Mouse (Mus musculus) ES-Bruce4 (cell line): ENCODE measurements around the gene Synpo2. TPM values are rescaled to one million over a fixed set of nuclear protein-coding genes. Genes with fewer than 3 reads are reported as not detected.
A peak's percentile ranks its signal among the peaks of the same experiment; 100 is the strongest.
"Not testable (repeated sequence)": the region's sequence is repeated elsewhere in the genome, so short reads cannot be mapped to it uniquely, and the experiment has no call there.

ENCODE experiments used
- H3K27ac ChIP-seq: 2 replicates; pipeline ENCODE4 v1.5.1; 2012; ENCODE audit warnings: low read length, inconsistent platforms; ENCODE audit not compliant: insufficient read depth
- H3K27me3 ChIP-seq: 2 replicates; pipeline ENCODE4 v1.6.1; 2012; ENCODE audit warnings: mild to moderate bottlenecking, low read length, inconsistent platforms; ENCODE audit not compliant: control insufficient read depth, poor library complexity, insufficient read depth, severe bottlenecking
- H3K36me3 ChIP-seq: 2 replicates; pipeline ENCODE4 v1.6.1; 2012; ENCODE audit warnings: inconsistent platforms, mild to moderate bottlenecking, low read length, moderate library complexity; ENCODE audit not compliant: control insufficient read depth, poor library complexity, insufficient read depth, severe bottlenecking
- H3K4me1 ChIP-seq: one replicate; pipeline ENCODE4 v1.8.1; 2011; ENCODE audit warnings: low read length; ENCODE audit not compliant: control insufficient read depth, insufficient read depth
- H3K4me3 ChIP-seq: 2 replicates; pipeline ENCODE4 v1.5.1; 2011; ENCODE audit warnings: low read depth, mild to moderate bottlenecking, low read length
- H3K9ac ChIP-seq: 2 replicates; pipeline ENCODE4 v1.6.1; 2012; ENCODE audit warnings: low read depth, mild to moderate bottlenecking, inconsistent platforms; ENCODE audit not compliant: poor library complexity, severe bottlenecking
- H3K9me3 ChIP-seq: replicated peaks from 2 replicates; pipeline ENCODE4 v1.6.1; 2012; ENCODE audit warnings: mild to moderate bottlenecking, low read length, inconsistent platforms; ENCODE audit not compliant: control insufficient read depth, poor library complexity, insufficient read depth, severe bottlenecking
- CTCF ChIP-seq: IDR thresholded peaks from one replicate; pipeline ENCODE4 v1.8.1; 2011; ENCODE audit warnings: low read depth, low read length
- EP300 ChIP-seq: IDR thresholded peaks from 2 replicates; pipeline ENCODE4 v1.6.1; 2011; ENCODE audit warnings: low read depth, low read length; ENCODE audit not compliant: insufficient read depth
- POLR2A ChIP-seq: IDR thresholded peaks from one replicate; pipeline ENCODE4 v1.8.1; 2011; ENCODE audit warnings: low read length; ENCODE audit not compliant: insufficient read depth
- polyA plus RNA-seq: library from polyadenylated mRNA; stranded (reverse); fragments of >200 nt; gene quantifications from 2 replicates; pipeline ENCODE4 v1.2.4, GENCODE M21; 2011; ENCODE audit warnings: low read depth; ENCODE audit not compliant: missing spikeins, insufficient read depth, insufficient read length

Synpo2 gene
- polyA plus RNA-seq, 1 experiment, result 1.8 TPM

DNA sequence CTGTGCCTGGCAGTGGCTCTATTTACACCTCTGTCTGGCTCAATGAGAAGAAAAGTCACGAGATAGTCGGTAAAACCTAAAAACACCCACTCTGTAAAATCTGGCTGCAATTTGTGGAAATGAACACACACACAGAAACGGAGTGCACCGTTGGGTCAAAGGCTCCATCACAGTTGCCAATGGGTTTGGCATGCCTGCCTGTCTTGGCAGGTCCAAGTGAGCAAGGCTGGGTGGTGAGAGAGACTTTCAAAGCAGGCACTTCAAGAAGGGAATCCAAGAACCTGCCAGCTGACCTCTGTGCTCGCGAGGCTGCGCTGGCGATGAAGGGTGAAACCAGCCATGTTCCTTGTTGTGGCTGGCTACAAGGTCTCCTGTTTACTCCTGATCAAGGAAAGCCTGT, 107.2 kb downstream of the Synpo2 start:
- H3K9me3 ChIP-seq, result no peaks in the 10 kb centered on the region
- H3K4me3 ChIP-seq, result no peak overlapping the region
- no peak for TF ChIP-seq CTCF
- no peak for TF ChIP-seq POLR2A
- no peak for TF ChIP-seq EP300
- H3K4me1 ChIP-seq, result no peaks in the 10 kb centered on the region
- H3K36me3 ChIP-seq, result no peaks in the 10 kb centered on the region
- H3K9ac ChIP-seq, result no peak overlapping the region
- no peaks in the 10 kb centered on the region for H3K27me3 ChIP-seq
- H3K27ac ChIP-seq, result no peak overlapping the region

DNA sequence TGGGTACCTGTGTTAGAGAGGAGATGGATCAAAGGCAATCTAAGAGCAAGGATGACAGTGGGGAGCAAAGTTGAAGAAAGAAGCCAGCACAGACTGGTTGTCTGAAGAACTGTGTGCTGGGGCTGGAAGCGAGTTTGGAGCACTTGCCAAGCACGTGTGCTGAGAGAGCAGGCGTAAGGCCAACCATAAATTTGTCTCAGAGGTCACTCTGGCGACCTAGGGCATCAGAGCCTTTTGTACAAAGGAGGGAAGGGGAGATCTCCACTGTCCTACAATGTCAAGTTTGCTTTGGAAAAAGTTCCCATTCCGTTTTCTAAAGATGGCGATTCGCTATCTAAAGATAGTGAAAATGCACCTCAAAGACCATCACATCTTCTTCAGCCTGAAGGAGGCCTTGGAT, 107.9 kb downstream of the Synpo2 start:
- Histone ChIP-seq H3K36me3 (no peaks in the 10 kb centered on the region), H3K27me3 (no peaks in the 10 kb centered on the region), H3K4me1 (no peaks in the 10 kb centered on the region), H3K27ac (no peak overlapping the region), H3K9ac (no peak overlapping the region), H3K9me3 (no peaks in the 10 kb centered on the region), H3K4me3 (no peak overlapping the region)
- TF ChIP-seq POLR2A (no peak), EP300 (no peak), CTCF (no peak)

DNA sequence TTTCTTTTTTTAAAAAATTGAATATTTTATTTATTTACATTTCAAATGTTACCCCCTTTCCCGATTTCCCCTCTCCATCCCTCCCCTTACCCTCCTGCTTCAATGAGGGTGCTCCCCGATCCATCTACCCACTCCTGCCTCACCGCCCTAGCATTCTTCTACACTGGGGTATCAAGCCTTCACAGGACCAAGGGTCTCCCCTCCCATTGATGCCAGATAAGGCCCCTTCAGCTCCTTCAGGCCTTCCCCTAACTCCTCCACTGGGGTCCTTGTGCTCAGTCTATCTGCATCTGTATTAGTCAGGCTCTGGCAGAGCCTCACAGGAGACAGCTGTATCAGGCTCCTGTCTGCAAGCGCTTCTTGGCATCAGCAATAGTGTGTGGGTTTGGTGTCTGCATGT, 109.2 kb downstream of the Synpo2 start:
- H3K9me3 ChIP-seq, H3K27me3 ChIP-seq, H3K27ac ChIP-seq, H3K4me3 ChIP-seq, H3K4me1 ChIP-seq, H3K9ac ChIP-seq, H3K36me3 ChIP-seq: not testable (repeated sequence)

DNA sequence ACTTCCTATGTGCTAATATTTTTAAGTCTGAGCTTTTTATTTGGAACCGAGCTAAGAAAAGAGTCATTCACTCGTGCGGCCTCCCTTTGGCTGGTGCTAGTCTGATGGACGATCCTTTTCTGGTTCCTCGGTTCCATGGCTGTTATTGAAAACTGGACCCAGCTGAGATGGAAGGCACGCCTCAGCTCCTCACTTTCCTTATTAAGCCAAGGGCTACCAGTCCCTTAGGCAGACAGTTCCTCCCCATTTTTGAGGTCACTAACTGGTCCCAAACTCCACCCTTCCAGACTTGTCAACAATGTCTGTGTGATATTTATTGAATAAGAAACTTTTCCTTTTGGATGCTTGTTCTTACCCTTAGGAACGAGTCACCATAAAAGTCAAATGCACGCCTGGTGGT, 112.1 kb downstream of the Synpo2 start:
- no peaks in the 10 kb centered on the region for H3K36me3 ChIP-seq

DNA sequence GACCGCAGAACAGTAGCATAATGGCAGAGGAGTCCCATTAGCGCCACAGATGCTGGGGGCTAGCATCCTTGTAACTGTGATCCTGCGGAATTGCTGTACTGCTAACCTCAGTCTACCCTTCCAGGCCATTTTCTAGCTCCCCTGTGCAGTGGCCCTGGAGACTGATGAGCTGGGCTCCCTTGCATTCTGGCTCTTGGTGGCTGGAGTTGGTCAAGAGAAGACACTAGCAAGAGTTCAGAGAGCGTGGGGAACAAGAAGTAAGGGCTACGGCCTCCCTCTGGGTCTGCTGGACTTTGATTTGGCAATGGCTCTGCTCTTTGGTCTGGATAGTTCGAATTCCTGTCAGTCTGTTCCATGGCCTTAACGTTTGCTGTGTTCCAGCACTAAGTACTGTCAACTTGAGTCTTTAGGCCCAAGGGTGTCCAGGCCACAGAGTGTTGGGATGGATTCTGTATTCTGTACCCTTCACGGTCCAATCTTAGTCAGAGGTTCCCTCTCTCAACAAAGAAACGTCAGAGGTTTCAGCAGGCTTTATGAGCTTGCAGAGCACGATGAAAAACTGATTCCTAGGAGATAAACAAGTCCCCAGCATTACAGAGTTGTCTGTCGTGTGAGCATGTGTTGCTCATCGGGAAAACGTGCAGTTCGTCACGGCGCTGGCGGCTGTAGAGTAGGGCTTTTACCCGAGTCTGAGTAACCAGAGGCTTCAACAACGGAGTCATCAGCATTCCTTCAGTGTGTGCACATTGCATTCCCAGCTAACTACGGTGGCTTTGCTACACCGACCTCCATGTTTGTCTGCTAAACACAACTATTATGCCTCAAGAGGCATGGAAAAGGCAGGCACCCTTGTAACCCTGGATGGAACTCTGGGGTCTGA, 113.6 kb downstream of the Synpo2 start:
- Histone ChIP-seq H3K4me1 (no peaks in the 10 kb centered on the region), H3K9me3 (no peaks in the 10 kb centered on the region), H3K4me3 (no peak overlapping the region), H3K36me3 (no peaks in the 10 kb centered on the region), H3K27ac (no peak overlapping the region), H3K9ac (no peak overlapping the region), H3K27me3 (no peaks in the 10 kb centered on the region)
- TF ChIP-seq EP300 (no peak), POLR2A (no peak), CTCF (no peak)

More for the DNA sequence above, 112.1 kb downstream of the Synpo2 start:
- Histone ChIP-seq H3K9me3 (no peaks in the 10 kb centered on the region), H3K27me3 (no peaks in the 10 kb centered on the region), H3K4me1 (no peaks in the 10 kb centered on the region), H3K27ac (no peak overlapping the region), H3K9ac (no peak overlapping the region), H3K4me3 (no peak overlapping the region)
- no peak for TF ChIP-seq POLR2A
- no peak for TF ChIP-seq EP300
- no peak for TF ChIP-seq CTCF

DNA sequence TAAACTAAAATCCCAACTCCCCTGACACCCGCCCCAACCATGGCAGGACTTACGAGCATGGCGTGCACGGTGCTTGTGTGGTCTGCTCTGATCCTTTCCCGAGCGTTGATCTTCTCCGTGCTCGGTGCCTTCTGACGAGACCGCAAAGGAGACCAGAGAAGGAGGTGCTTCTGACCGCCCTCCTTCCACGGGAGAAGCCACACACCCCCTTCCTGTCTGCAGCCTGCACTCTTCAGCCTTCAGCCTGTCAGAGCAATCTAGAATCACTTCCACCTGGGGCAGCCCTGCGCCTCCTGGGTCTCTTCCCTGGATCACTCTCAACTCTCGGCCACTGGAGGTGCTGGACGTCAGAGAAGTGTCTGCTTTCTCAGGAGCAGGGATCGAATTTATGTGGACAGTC, 119.0 kb downstream of the Synpo2 start:
- TF ChIP-seq POLR2A (no peak), EP300 (no peak), CTCF (no peak)
- Histone ChIP-seq H3K4me3 (peak overlapping the region; percentile 39), H3K9me3 (no peaks in the 10 kb centered on the region), H3K36me3 (no peaks in the 10 kb centered on the region), H3K9ac (no peak overlapping the region), H3K27ac (no peak overlapping the region), H3K4me1 (no peaks in the 10 kb centered on the region), H3K27me3 (no peaks in the 10 kb centered on the region)
